Mouse (Mus musculus) right cerebral cortex, adult 18-20 months (tissue): ENCODE data around the gene Slc25a18.
"Not testable (repeated sequence)": the region's sequence is repeated elsewhere in the genome, so short reads cannot be mapped to it uniquely, and the experiment has no call there.

Source experiments
- DNase-seq: peaks from one replicate; pipeline ENCODE4 v3.0.0; 2022; ENCODE audit warnings: mixed read lengths

The Slc25a18 gene

GRCm38 (mm10) chr6:120798905-120799304, 25.5 kb downstream of the Slc25a18 start:
- no peak for DNase-seq

GRCm38 (mm10) chr6:120799581-120800041, 26.2 kb downstream of the Slc25a18 start:
- DNase-seq: peak; percentile 33

- DNase-seq: no peak
Observed at GRCm38 (mm10) chr6:120806999-120807737, 33.8 kb downstream of the Slc25a18 start.

GRCm38 (mm10) chr6:120807738-120808081, 34.3 kb downstream of the Slc25a18 start:
- no peak for DNase-seq

GRCm38 (mm10) chr6:120811999-120812398, 38.6 kb downstream of the Slc25a18 start:
- DNase-seq: not testable (repeated sequence)

- no peak for DNase-seq
Observed at GRCm38 (mm10) chr6:120819294-120819693, 45.9 kb downstream of the Slc25a18 start.

- no peak for DNase-seq
Observed at GRCm38 (mm10) chr6:120820144-120820543, 46.8 kb downstream of the Slc25a18 start.

GRCm38 (mm10) chr6:120820941-120821340, 47.6 kb downstream of the Slc25a18 start:
- DNase-seq: no peak

- DNase-seq: no peak
Observed at GRCm38 (mm10) chr6:120821715-120822114, 48.3 kb downstream of the Slc25a18 start.

GRCm38 (mm10) chr6:120822307-120822928, 49.0 kb downstream of the Slc25a18 start, which contains the start of gene Atp6v1e1:
TSS of gene Atp6v1e1 (minus strand) at chr6:120822793.
- peak; percentile 95 for DNase-seq

GRCm38 (mm10) chr6:120822937-120823614, 49.7 kb downstream of the Slc25a18 start:
- no peak for DNase-seq

- DNase-seq: no peak
Observed at GRCm38 (mm10) chr6:120830056-120830455, 56.7 kb downstream of the Slc25a18 start.

- DNase-seq: no peak
Observed at GRCm38 (mm10) chr6:120830866-120831608, 57.7 kb downstream of the Slc25a18 start.

- DNase-seq: no peak
Observed at GRCm38 (mm10) chr6:120832097-120832496, 58.7 kb downstream of the Slc25a18 start.

GRCm38 (mm10) chr6:120834766-120835321, 61.5 kb downstream of the Slc25a18 start:
- DNase-seq: no peak

- peak; percentile 92 for DNase-seq
Observed at GRCm38 (mm10) chr6:120835474-120836374, 62.3 kb downstream of the Slc25a18 start, which contains the start of gene Bcl2l13. TSS of gene Bcl2l13 (plus strand) at chr6:120836212.

- DNase-seq: no peak
Observed at GRCm38 (mm10) chr6:120836389-120837151, 63.2 kb downstream of the Slc25a18 start.

GRCm38 (mm10) chr6:120837152-120837530, 63.8 kb downstream of the Slc25a18 start:
- no peak for DNase-seq

GRCm38 (mm10) chr6:120840258-120840657, 66.9 kb downstream of the Slc25a18 start:
- no peak for DNase-seq

GRCm38 (mm10) chr6:120841754-120842153, 68.4 kb downstream of the Slc25a18 start:
- no peak for DNase-seq
